Mouse (Mus musculus) embryonic facial prominence, embryonic 10.5 days (tissue): ENCODE measurements around the gene 1700029J07Rik. TPM values are rescaled to one million over a fixed set of nuclear protein-coding genes. Genes with fewer than 3 reads are reported as not detected.

Experiments
- DNase-seq: peaks from one replicate; pipeline ENCODE4 v3.0.0-alpha.2; 2017; ENCODE audit warnings: low spot score
- H3K27ac ChIP-seq: fragments of 300-500 bp; sonication (generic); replicated peaks from 2 replicates; pipeline ENCODE4 v1.5.1; 2016; ENCODE audit warnings: mild to moderate bottlenecking
- H3K27me3 ChIP-seq: fragments of 300-500 bp; sonication (generic); replicated peaks from 2 replicates; pipeline ENCODE4 v1.6.1; 2016; ENCODE audit warnings: low read depth, mild to moderate bottlenecking; ENCODE audit not compliant: poor library complexity, severe bottlenecking
- H3K36me3 ChIP-seq: fragments of 300-500 bp; sonication (generic); replicated peaks from 2 replicates; pipeline ENCODE4 v1.6.1; 2016; ENCODE audit warnings: mild to moderate bottlenecking, moderate library complexity
- H3K4me1 ChIP-seq: fragments of 300-500 bp; sonication (generic); 2 replicates; pipeline ENCODE4 v1.6.1; 2016
- H3K4me3 ChIP-seq: fragments of 300-500 bp; sonication (generic); 2 replicates; pipeline ENCODE4 v1.5.1; 2016; ENCODE audit warnings: mild to moderate bottlenecking, moderate library complexity
- H3K9me3 ChIP-seq: fragments of 300-500 bp; sonication (generic); 2 replicates; pipeline ENCODE4 v1.6.1; 2016; ENCODE audit warnings: mild to moderate bottlenecking
- WGBS: fragments of 180-500 bp; shearing (Covaris S2); methylation state at CpG from one replicate; pipeline ENCODE4 v1.1.7; 2016; 5-methylcytosine and 5-hydroxymethylcytosine counted together
- polyA plus RNA-seq: library from polyadenylated mRNA; unstranded; fragments of >200 nt; fragmentation: Nextera tagmentation; extraction: Ambion mirVana; gene quantifications from 2 replicates; pipeline ENCODE4 v1.2.1, GENCODE M21; 2016

Gene 1700029J07Rik
- 3.7 and 3.8 TPM in 2 replicates for polyA plus RNA-seq

GRCm38 (mm10) chr8:45975126-45975836 lies at the start of gene 1700029J07Rik, which contains the start of gene Ufsp2:
Gene 1700029J07Rik, minus strand, starts transcription at chr8:45975252.
Gene Ufsp2, plus strand, starts transcription at chr8:45975528.
- peaks cover 9% of the 10 kb centered on the region; the same call in 1 of the 2 replicates for H3K9me3 ChIP-seq
- H3K27ac ChIP-seq, result peak within 1 kb of the TSS; percentile 89
- DNase-seq, result peak; percentile 97
- peaks cover 18% of the 10 kb centered on the region for H3K4me1 ChIP-seq
- H3K36me3 ChIP-seq, result peaks cover 22% of the 10 kb centered on the region
- under 1% methylated on average over 57 of the region's 57 CpGs for WGBS
- H3K27me3 ChIP-seq, result no peaks in the 10 kb centered on the region
- peak within 1 kb of the TSS; percentile 76 for H3K4me3 ChIP-seq

GRCm38 (mm10) chr8:46024392-46024791 lies 49.3 kb upstream of the 1700029J07Rik start:
- Histone ChIP-seq H3K27ac (no peak overlapping the region), H3K36me3 (no peaks in the 10 kb centered on the region), H3K4me1 (0 out of 2 replicates have a peak, but pooled peaks cover 3% of the 10 kb centered on the region), H3K4me3 (no peak overlapping the region), H3K9me3 (no peaks in the 10 kb centered on the region), H3K27me3 (no peaks in the 10 kb centered on the region)
- DNase-seq, result no peak
- WGBS, result 74% methylated on average over 4 of the region's 4 CpGs

GRCm38 (mm10) chr8:46022758-46023157 lies 47.7 kb upstream of the 1700029J07Rik start:
- no peak for DNase-seq
- Histone ChIP-seq H3K4me1 (0 out of 2 replicates have a peak, but pooled peaks cover 3% of the 10 kb centered on the region), H3K9me3 (no peaks in the 10 kb centered on the region), H3K27ac (no peak overlapping the region), H3K4me3 (no peak overlapping the region), H3K36me3 (no peaks in the 10 kb centered on the region), H3K27me3 (no peaks in the 10 kb centered on the region)
- 92% methylated on average over 9 of the region's 9 CpGs for WGBS

DNA sequence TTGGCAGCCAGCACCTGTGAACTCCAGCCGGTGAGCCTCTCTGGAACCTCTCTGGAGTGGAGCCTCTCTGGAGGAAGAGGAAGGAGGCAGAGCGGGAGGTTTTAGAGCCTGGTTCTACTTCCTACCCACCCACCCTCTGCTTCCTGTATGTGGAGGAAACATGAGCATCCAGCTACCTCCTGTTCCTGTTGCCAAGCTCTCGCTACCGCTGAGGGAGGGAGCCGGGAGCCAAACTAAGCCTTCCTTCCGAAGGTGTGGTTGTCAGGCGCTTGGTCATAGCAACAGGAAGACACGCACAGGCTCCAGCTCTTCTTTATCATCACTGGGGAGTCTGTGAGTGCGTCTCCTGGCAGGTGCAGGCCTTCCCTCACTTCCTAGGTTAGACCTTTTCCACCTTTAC lies 47.2 kb upstream of the 1700029J07Rik start:
- Histone ChIP-seq H3K27ac (no peak overlapping the region), H3K27me3 (no peaks in the 10 kb centered on the region), H3K4me1 (0 out of 2 replicates have a peak, but pooled peaks cover 3% of the 10 kb centered on the region), H3K9me3 (no peaks in the 10 kb centered on the region), H3K36me3 (no peaks in the 10 kb centered on the region), H3K4me3 (no peak overlapping the region)
- 84% methylated on average over 9 of the region's 9 CpGs for WGBS
- no peak for DNase-seq

DNA sequence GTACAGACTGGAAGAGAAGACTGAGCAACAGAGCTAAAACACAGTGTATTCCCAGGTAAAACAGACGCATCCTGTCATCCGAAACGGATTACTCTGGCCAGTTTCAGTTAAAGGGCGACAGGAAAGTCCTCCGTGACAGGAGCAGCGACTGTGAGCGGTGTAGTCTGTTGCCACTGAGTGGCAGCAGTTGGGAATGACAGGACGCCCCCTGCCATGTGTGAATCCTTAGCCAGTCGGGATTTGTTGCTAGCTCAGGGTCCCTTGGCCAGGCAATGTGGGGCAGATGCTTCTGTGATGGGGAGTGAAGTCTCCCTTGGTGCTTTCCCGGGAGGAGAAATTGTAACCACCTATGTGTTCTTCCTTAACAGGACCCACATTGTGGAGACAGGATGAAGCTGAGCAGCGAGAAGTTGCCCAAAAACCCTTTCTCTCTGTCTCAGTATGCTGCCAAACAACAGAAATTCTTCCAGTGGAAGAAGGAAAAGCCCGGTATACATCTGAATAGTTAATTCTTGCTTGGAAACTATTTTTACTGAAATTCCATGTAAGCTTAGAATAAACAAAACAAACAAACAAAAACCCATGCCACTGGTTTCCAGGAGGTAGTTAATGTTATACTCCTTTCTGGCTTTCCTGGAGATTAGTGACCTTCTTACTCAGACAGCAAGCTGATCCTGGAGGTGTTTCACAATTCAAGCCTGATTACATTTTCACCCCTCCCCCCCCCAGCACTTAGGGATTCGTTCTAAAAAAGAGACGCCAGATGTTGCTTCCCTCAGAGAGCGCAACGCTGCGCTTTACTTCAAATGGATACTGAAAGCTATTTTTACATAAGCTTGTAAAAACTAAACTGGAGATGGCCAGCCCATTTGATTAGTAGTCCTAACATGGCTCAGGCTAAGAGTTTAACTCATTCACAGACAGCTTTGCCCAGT lies 36.0 kb upstream of the 1700029J07Rik start:
- WGBS, result 14% methylated on average over 17 of the region's 17 CpGs
- Histone ChIP-seq H3K27me3 (no peaks in the 10 kb centered on the region), H3K27ac (peak overlapping the region; percentile 51; the same call in 1 of the 2 replicates), H3K4me1 (peaks cover 12% of the 10 kb centered on the region), H3K9me3 (no peaks in the 10 kb centered on the region), H3K36me3 (no peaks in the 10 kb centered on the region), H3K4me3 (peak overlapping the region; percentile 38)
- peak; percentile 55 for DNase-seq

DNA sequence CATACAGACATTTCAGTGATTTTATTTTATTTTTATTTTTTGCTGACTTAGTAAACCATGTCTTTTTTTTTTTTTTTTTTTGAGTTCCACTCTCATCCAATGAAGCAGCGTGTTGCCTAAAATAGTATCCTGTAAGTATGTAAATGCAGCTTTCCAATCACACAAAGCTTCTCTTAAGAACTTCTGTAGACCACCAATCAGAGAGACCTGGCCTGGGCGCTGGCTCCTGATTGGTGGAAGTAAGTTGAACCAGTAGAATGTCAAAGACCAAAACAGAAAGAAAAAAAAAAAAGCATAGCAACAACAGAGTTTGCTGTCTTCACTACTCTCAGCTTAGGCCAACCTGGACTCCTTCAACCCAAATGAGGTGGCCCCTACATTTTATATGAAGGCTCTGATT lies 35.3 kb upstream of the 1700029J07Rik start:
- peak; percentile 27 for DNase-seq
- H3K4me1 ChIP-seq, result peaks cover 13% of the 10 kb centered on the region
- H3K9me3 ChIP-seq, result no peaks in the 10 kb centered on the region
- WGBS, result 45% methylated on average over 2 of the region's 2 CpGs
- no peaks in the 10 kb centered on the region for H3K36me3 ChIP-seq
- H3K4me3 ChIP-seq, result peak overlapping the region; percentile 38
- H3K27ac ChIP-seq, result no peak overlapping the region
- no peaks in the 10 kb centered on the region for H3K27me3 ChIP-seq

DNA sequence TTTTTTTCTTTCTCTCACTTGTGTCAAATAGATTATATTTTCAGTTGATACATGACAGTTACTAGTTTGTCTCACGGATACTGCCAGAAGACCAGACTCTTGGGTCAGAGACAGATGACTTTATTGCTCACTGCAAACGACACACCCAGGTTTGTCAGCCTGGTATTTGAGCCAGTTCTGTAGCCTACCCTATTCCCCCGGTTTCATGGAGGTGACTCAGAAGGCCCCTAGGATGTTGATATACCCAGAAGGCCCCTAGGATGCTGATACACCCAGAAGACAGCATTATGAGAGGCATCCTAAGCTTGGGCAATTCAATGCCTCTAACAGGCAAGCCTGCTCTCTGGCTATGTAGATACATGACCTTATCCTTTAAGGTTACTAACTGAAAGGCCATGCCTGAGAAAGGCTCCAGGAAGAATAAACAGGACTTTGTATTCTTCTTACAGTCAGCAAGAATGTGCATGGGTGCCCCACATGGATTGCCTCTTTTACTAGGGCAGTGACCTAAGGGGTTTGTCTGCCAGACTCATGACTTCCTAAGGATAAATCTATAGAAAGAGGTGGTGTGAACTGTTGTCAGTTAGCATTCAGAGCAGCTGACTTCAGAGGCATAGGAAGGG lies 32.1 kb upstream of the 1700029J07Rik start:
- Histone ChIP-seq H3K27me3 (no peaks in the 10 kb centered on the region), H3K9me3 (no peaks in the 10 kb centered on the region), H3K27ac (no peak overlapping the region), H3K4me3 (no peak overlapping the region), H3K36me3 (no peaks in the 10 kb centered on the region), H3K4me1 (peaks cover 16% of the 10 kb centered on the region)
- 83% methylated on average over 3 of the region's 3 CpGs for WGBS
- DNase-seq, result no peak

GRCm38 (mm10) chr8:46005596-46005995 lies 30.5 kb upstream of the 1700029J07Rik start, which contains the start of gene Ankrd37:
Gene Ankrd37, minus strand, starts transcription at chr8:46005707.
- no peak within 1 kb of the TSS for H3K4me3 ChIP-seq
- no peaks in the 10 kb centered on the region for H3K9me3 ChIP-seq
- DNase-seq, result no peak
- H3K27ac ChIP-seq, result no peak within 1 kb of the TSS
- 77% methylated on average over 4 of the region's 4 CpGs for WGBS
- peaks cover 6% of the 10 kb centered on the region for H3K4me1 ChIP-seq
- H3K27me3 ChIP-seq, result no peaks in the 10 kb centered on the region
- H3K36me3 ChIP-seq, result no peaks in the 10 kb centered on the region

- H3K4me1 ChIP-seq, result peaks cover 17% of the 10 kb centered on the region
- DNase-seq, result peak; percentile 100
- H3K27ac ChIP-seq, result peak overlapping the region; percentile 98
- H3K4me3 ChIP-seq, result peak overlapping the region; percentile 66
- H3K27me3 ChIP-seq, result no peaks in the 10 kb centered on the region
- H3K9me3 ChIP-seq, result no peaks in the 10 kb centered on the region
- peaks cover 25% of the 10 kb centered on the region for H3K36me3 ChIP-seq
- 6% methylated on average over 55 of the region's 55 CpGs for WGBS
These were observed 25.0 kb upstream of the 1700029J07Rik start for GRCm38 (mm10) chr8:45999784-46000705.

DNA sequence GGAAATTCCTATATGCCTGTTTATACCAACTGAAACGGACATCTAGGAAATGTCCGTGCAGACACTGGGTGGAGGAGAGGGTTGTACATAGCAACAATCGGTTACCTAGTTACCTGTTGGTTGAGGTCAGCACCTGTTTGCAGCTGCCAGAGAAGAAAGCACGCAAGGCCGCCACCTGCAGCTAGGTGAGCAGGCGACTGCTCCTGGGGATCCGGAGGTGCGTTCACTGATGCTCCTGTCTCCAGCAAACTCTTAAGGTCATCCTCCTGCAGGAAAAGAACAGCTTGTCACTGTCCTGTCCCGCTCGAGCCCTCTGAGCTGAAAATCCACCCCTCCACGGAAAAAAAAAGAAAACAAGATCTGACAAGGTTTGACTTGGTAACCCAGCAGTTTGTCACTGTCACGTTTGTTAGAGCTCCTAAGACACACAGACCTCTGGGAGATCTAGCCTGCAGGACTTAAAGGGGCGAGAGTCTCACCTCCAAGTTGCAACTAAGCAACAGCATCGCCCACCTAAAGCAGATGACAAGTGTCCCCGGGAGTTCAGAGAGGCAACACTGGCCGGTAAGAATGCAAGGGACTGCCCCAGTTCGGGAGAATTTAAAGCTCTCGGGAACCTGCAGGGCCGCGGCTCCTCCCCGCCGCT lies 24.2 kb upstream of the 1700029J07Rik start, which contains the start of gene Lrp2bp:
TSS of gene Lrp2bp (plus strand) at position 166 of the 646 bp plus-strand sequence.
- H3K4me1 ChIP-seq, result peaks cover 16% of the 10 kb centered on the region
- 5% methylated on average over 22 of the region's 22 CpGs for WGBS
- DNase-seq, result peak; percentile 34
- no peaks in the 10 kb centered on the region for H3K27me3 ChIP-seq
- H3K9me3 ChIP-seq, result no peaks in the 10 kb centered on the region
- peak within 1 kb of the TSS; percentile 66 for H3K4me3 ChIP-seq
- peaks cover 29% of the 10 kb centered on the region for H3K36me3 ChIP-seq
- H3K27ac ChIP-seq, result peak within 1 kb of the TSS; percentile 98

DNA sequence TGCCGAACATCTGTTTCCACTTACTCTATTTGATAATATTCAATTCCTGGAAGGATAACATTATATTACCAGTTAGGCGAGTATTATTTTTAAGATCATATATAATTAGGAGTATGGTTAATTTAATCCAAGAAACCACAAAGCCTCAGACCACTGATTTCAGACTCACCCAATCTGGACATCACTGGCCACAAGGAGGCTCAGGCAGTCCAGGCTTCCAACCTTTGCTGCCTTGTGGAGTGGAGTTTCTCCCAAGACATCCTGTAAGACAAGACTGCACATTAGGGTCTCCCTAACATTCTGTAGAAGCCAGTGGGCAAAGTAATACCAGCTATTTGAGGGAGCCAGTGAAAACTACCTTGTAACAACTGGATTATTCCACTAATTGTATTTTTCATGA lies 23.2 kb upstream of the 1700029J07Rik start:
- WGBS, result 87% methylated on average over 2 of the region's 2 CpGs
- H3K4me3 ChIP-seq, result no peak overlapping the region
- no peak for DNase-seq
- H3K27me3 ChIP-seq, result no peaks in the 10 kb centered on the region
- H3K27ac ChIP-seq, result no peak overlapping the region
- H3K4me1 ChIP-seq, result peaks cover 16% of the 10 kb centered on the region
- H3K9me3 ChIP-seq, result no peaks in the 10 kb centered on the region
- peaks cover 37% of the 10 kb centered on the region for H3K36me3 ChIP-seq
